Mouse (Mus musculus) CD4-positive naive resting alpha-beta T cell, adult 76 days (primary cell): ENCODE data around the gene Klf17. TPM values are rescaled to one million over a fixed set of nuclear protein-coding genes. Genes with fewer than 3 reads are reported as not detected.

ENCODE experiments used
- total RNA-seq: library from RNA; stranded (reverse); gene quantifications from one replicate; pipeline ENCODE4 v1.2.4, GENCODE M21; 2023

Klf17 gene
- total RNA-seq: not detected

GRCm38 (mm10) chr4:117765416-117765815, at the start of gene Klf17:
Gene Klf17, minus strand, starts transcription at chr4:117765648.

DNA sequence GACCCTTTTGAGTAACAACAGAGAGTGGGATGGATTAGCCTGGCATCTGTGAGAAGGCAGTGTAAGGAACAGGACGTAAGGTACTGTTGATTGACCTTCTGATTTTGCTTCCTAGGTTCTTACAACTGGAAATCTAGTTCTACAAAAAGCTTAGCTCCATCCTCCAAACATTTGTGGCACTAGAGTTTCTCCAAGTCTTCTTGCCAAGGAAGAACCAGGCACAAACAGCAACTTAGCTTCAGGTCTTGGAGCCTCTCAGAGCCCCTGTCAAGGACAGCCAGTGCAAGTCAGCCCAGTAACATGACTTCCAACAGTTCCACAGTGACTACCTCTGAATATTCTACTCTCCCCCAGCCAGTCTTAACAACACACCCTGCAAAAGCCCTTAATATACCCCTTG, 41.3 kb downstream of the Klf17 start, which contains the start of gene Gm12845:
Gm12845 (plus strand) TSS at position 301 of the 400 bp plus-strand sequence.

Other genes with a start within 250 kb of the Klf17 start
- 41.8 TPM for gene Eri3, start 215.3 kb downstream of the Klf17 start, total RNA-seq
- 25.6 TPM for gene Dmap1, start 83.4 kb downstream of the Klf17 start, total RNA-seq
- not detected for gene Gm12845, start 41.2 kb downstream of the Klf17 start, total RNA-seq
- gene Slc6a9, start 68.9 kb upstream of the Klf17 start, total RNA-seq: 1.5 TPM
- gene Ccdc24, start 106.9 kb upstream of the Klf17 start, total RNA-seq: not detected
- not detected for gene B4galt2, start 117.8 kb upstream of the Klf17 start, total RNA-seq
- gene Atp6v0b, start 121.7 kb upstream of the Klf17 start, total RNA-seq: 76.9 TPM
- 9.3 TPM for gene Dph2, start 126.4 kb upstream of the Klf17 start, total RNA-seq
- 43.5 TPM for gene Ipo13, start 149.4 kb upstream of the Klf17 start, total RNA-seq
- gene Artn, start 164.1 kb upstream of the Klf17 start, total RNA-seq: not detected